9 mouse cellular contexts compared by ENCODE assay signal in genomic region chr2:172933631-172934419, GRCm38 (mm10). TPM values are rescaled to one million over a fixed set of nuclear protein-coding genes. Genes with fewer than 3 reads are reported as not detected.
DNase-seq lines count a peak whose midpoint lies in the region; ATAC-seq and TF ChIP-seq lines count a peak whose summit lies in the region.
"Had no signal": no experiment of that assay in that cellular context is flagged by ENCODE, and none has a peak within 500 bp of the region (broad histone marks: within the 10 kb centered on the region; RNA-seq: fewer than 3 reads in every experiment).

No protein-coding gene starts in this region.

- TF ChIP-seq POLR2A in thymus, adult 2 months (IDR thresholded peaks at IDR 0.05; ENCODE audit: control insufficient read depth, extremely low read depth, insufficient read depth, low read length, poor library complexity), result no peak

- ATAC-seq in heart, embryonic 12.5 days (ENCODE audit: insufficient number of reproducible peaks, low FRiP score), result 0 out of 2 replicates have a peak, but pooled peaks have one; percentile 23
- ATAC-seq in kidney, postnatal 0 days (replicated peaks; ENCODE audit: low FRiP score, low read depth), result peak; percentile 34; the same call in 1 of the 2 replicates
- peak; percentile 63 for ATAC-seq in megakaryocyte, adult 5-6 weeks (ENCODE audit: poor library complexity, severe bottlenecking)

- no peaks in the 10 kb centered on the region for H3K9me3 ChIP-seq in heart, embryonic 12.5 days (replicated peaks)
- no peaks in the 10 kb centered on the region for H3K9me3 ChIP-seq in kidney, postnatal 0 days (replicated peaks; ENCODE audit: low read length)

- H3K27me3 ChIP-seq in thymus, adult 2 months (ENCODE audit: control insufficient read depth, insufficient read depth, low read length), result no peaks in the 10 kb centered on the region
- H3K27me3 ChIP-seq in heart, embryonic 12.5 days (replicated peaks), result peaks cover 13% of the 10 kb centered on the region
- H3K27me3 ChIP-seq in kidney, postnatal 0 days (ENCODE audit: insufficient read depth, low read length), result 0 out of 2 replicates have a peak, but pooled peaks cover 2% of the 10 kb centered on the region

- H3K4me2 ChIP-seq in heart, embryonic 12.5 days, result peak overlapping the region; percentile 74
- peak overlapping the region; percentile 37 for H3K4me2 ChIP-seq in kidney, postnatal 0 days (ENCODE audit: low read length)

- no peak overlapping the region for H3K4me3 ChIP-seq in thymus, adult 2 months (ENCODE audit: control insufficient read depth, insufficient read depth, low read length)
- H3K4me3 ChIP-seq in heart, embryonic 12.5 days, result peak overlapping the region; percentile 33
- H3K4me3 ChIP-seq in kidney, postnatal 0 days (replicated peaks; ENCODE audit: low read depth, low read length), result no peak overlapping the region

- no peaks in the 10 kb centered on the region for H3K36me3 ChIP-seq in thymus, adult 2 months (ENCODE audit: control insufficient read depth, insufficient read depth, low read length)
- no peaks in the 10 kb centered on the region; the same call in 1 of the 2 replicates for H3K36me3 ChIP-seq in heart, embryonic 12.5 days
- H3K36me3 ChIP-seq in kidney, postnatal 0 days (ENCODE audit: insufficient read depth, low read length), result no peaks in the 10 kb centered on the region

- DNase-seq in thymus, adult 2 months, result peak; percentile 40
- no peak for DNase-seq in thymus, adult 18-20 months
- peak; percentile 79 for DNase-seq in kidney, postnatal 0 days (ENCODE audit: low spot score)
- DNase-seq in thymus, postnatal 25 days, result peak; percentile 46
- DNase-seq in gastrocnemius, postnatal 10 days, result no peak
- no peak for DNase-seq in urinary bladder, adult 18-20 months (ENCODE audit: low spot score in 2 of 2)

- TF ChIP-seq CTCF in thymus, adult 2 months (IDR thresholded peaks at IDR 0.05; ENCODE audit: borderline replicate concordance, control insufficient read depth, extremely low read depth, insufficient read depth, low read length, poor library complexity), result no peak
- TF ChIP-seq CTCF in kidney, postnatal 0 days (IDR thresholded peaks at IDR 0.05; ENCODE audit: low read depth), result no peak

- H3K4me1 ChIP-seq in thymus, adult 2 months (replicated peaks; ENCODE audit: control insufficient read depth, insufficient read depth, low read length), result peaks cover 34% of the 10 kb centered on the region
- peaks cover 84% of the 10 kb centered on the region for H3K4me1 ChIP-seq in heart, embryonic 12.5 days (replicated peaks)
- H3K4me1 ChIP-seq in kidney, postnatal 0 days (replicated peaks; ENCODE audit: insufficient read depth, low read length), result peaks cover 59% of the 10 kb centered on the region

- H3K27ac ChIP-seq in thymus, adult 2 months (ENCODE audit: control insufficient read depth, insufficient read depth, low read length), result no peak overlapping the region
- peak overlapping the region; percentile 91 for H3K27ac ChIP-seq in heart, embryonic 12.5 days (ENCODE audit: poor library complexity, severe bottlenecking)
- H3K27ac ChIP-seq in kidney, postnatal 0 days, result peak overlapping the region; percentile 78

- peak overlapping the region; percentile 86 for H3K9ac ChIP-seq in heart, embryonic 12.5 days
- H3K9ac ChIP-seq in kidney, postnatal 0 days (ENCODE audit: low read depth, low read length), result peak overlapping the region; percentile 43; the same call in 1 of the 2 replicates

- 9% methylated on average over 34 of the region's 34 CpGs for WGBS in thymus, adult 2 months
- 2% methylated on average over 34 of the region's 34 CpGs for WGBS in heart, embryonic 12.5 days
- 5% methylated on average over 34 of the region's 34 CpGs for WGBS in kidney, postnatal 0 days

RNA-seq across cellular contexts. Expression of gene Bmp7, which starts 6.3 kb away (rescaled TPM):
- 25.3 and 26.5 TPM in 2 replicates for polyA plus RNA-seq in thymus, adult 2 months (2012; rRNA removed)
- polyA plus RNA-seq in heart, embryonic 12.5 days (2016; fragmentation: Nextera tagmentation; extraction: Ambion mirVana), result 67.2 and 70.8 TPM in 2 replicates
- 33.7 and 35.8 TPM in 2 replicates for polyA plus RNA-seq in kidney, postnatal 0 days (2015; fragmentation: Nextera tagmentation; extraction: Ambion mirVana)
- 0.43 TPM in 1 of 2 replicates, not detected in the other for total RNA-seq in megakaryocyte, adult 5-6 weeks (2015)
- 0.04 and 0.37 TPM in 2 replicates for total RNA-seq in megakaryocyte, adult 5-6 weeks (2017)
- 1 to 10 TPM; 1.6 to 2.4 TPM for total RNA-seq in gastrocnemius, postnatal 10 days (2021)

RNA-seq across cellular contexts. Expression of gene Spo11, which starts 43.7 kb away (rescaled TPM):
- 101 and 126 TPM in 2 replicates for polyA plus RNA-seq in thymus, adult 2 months (2012; rRNA removed)
- 0.26 and 0.30 TPM in 2 replicates for polyA plus RNA-seq in heart, embryonic 12.5 days (2016; fragmentation: Nextera tagmentation; extraction: Ambion mirVana)
- 0.10 and 0.11 TPM in 2 replicates for polyA plus RNA-seq in kidney, postnatal 0 days (2015; fragmentation: Nextera tagmentation; extraction: Ambion mirVana)
- total RNA-seq in megakaryocyte, adult 5-6 weeks (2015), result 0.64 and 1.0 TPM in 2 replicates
- 0.04 TPM in 1 of 2 replicates, not detected in the other for total RNA-seq in megakaryocyte, adult 5-6 weeks (2017)
- total RNA-seq in gastrocnemius, postnatal 10 days (2021), result not detected
- total RNA-seq: heart, postnatal 36 days had no signal

Comparison
In these comparisons a context has a peak if more than half of its experiments do, and no peak if none do; other contexts are left out.
1. DNase-seq: peak in thymus, adult 2 months (single experiment), kidney, postnatal 0 days (single experiment) and thymus, postnatal 25 days (single experiment); none in thymus, adult 18-20 months (0 of 2), gastrocnemius, postnatal 10 days (single experiment) and urinary bladder, adult 18-20 months (0 of 2).
2. RNA of gene Spo11, which starts 43.7 kb away (polyA plus RNA-seq): 101 to 126 TPM in thymus, adult 2 months; 0.26 to 0.30 TPM in heart, embryonic 12.5 days and 0.10 to 0.11 TPM in kidney, postnatal 0 days; every median in the first group is over 10 times any median in the second.
3. Peak in every context shown above with its lines, with median percentiles within 50 percentile points of each other: ATAC-seq.